ENCODE assay signal across 13 mouse cellular contexts in genomic region chr14:16256209-16256608, GRCm38 (mm10). TPM values are rescaled to one million over a fixed set of nuclear protein-coding genes. Genes with fewer than 3 reads are reported as not detected.
DNase-seq lines count a peak whose midpoint lies in the region; ATAC-seq lines count a peak whose summit lies in the region.
"Had no signal": no experiment of that assay in that cellular context is flagged by ENCODE, and none has a peak within 500 bp of the region (broad histone marks: within the 10 kb centered on the region; RNA-seq: fewer than 3 reads in every experiment).

No protein-coding gene starts in this region.

- 45% methylated on average over 2 of the region's 2 CpGs for WGBS in lung, embryonic 16.5 days

- ATAC-seq in lung, embryonic 16.5 days (ENCODE audit: low read depth) = peak; percentile 34; the same call in 1 of the 2 replicates
- peak; percentile 87 for ATAC-seq in granulocyte monocyte progenitor cell, adult 5-6 weeks (replicated peaks; ENCODE audit: poor library complexity, severe bottlenecking)
- 0 out of 2 replicates have a peak, but pooled peaks have one; percentile 44 for ATAC-seq in neutrophil, adult 5-6 weeks (ENCODE audit: extremely low read depth, insufficient number of reproducible peaks, low FRiP score, poor library complexity, severe bottlenecking)

- no peaks in the 10 kb centered on the region for H3K9me3 ChIP-seq in lung, embryonic 16.5 days (ENCODE audit: control insufficient read depth, low read length)
- H3K9me3 ChIP-seq: hindbrain, embryonic 12.5 days; lung, embryonic 15.5 days; neural tube, embryonic 12.5 days had no signal

- H3K9ac ChIP-seq in lung, embryonic 16.5 days (ENCODE audit: low read length) = no peak overlapping the region
- H3K9ac ChIP-seq: hindbrain, embryonic 12.5 days; lung, embryonic 15.5 days; neural tube, embryonic 12.5 days had no signal

- H3K27me3 ChIP-seq in lung, embryonic 16.5 days (ENCODE audit: control insufficient read depth, insufficient read depth, low read depth, low read length) = no peaks in the 10 kb centered on the region
- H3K27me3 ChIP-seq: hindbrain, embryonic 12.5 days; lung, embryonic 15.5 days; neural tube, embryonic 12.5 days had no signal

- H3K4me3 ChIP-seq in lung, embryonic 16.5 days (ENCODE audit: low read length) = no peak overlapping the region
- H3K4me3 ChIP-seq: erythroblast, embryonic 14.5 days; hindbrain, embryonic 12.5 days; left cerebral cortex, adult 2 months; lung, embryonic 15.5 days; neural tube, embryonic 12.5 days had no signal

- no peaks in the 10 kb centered on the region for H3K4me1 ChIP-seq in lung, embryonic 16.5 days (replicated peaks; ENCODE audit: control insufficient read depth, insufficient read depth, low read length)
- H3K4me1 ChIP-seq: hindbrain, embryonic 12.5 days; lung, embryonic 15.5 days; neural tube, embryonic 12.5 days had no signal

- H3K4me2 ChIP-seq in lung, embryonic 16.5 days (ENCODE audit: low read depth, low read length) = no peak overlapping the region
- H3K4me2 ChIP-seq: hindbrain, embryonic 12.5 days; lung, embryonic 15.5 days; neural tube, embryonic 12.5 days had no signal

- H3K27ac ChIP-seq in lung, embryonic 16.5 days (ENCODE audit: low read length) = no peak overlapping the region
- H3K27ac ChIP-seq: hindbrain, embryonic 12.5 days; left cerebral cortex, adult 2 months; lung, embryonic 15.5 days; neural tube, embryonic 12.5 days had no signal

- intact Hi-C loops in left cerebral cortex, postnatal 4 days (cut with DNase I) = no loop called here

- peak; percentile 49 for DNase-seq in adrenal gland, adult 2 months
- DNase-seq in adrenal gland, postnatal 4 days (ENCODE audit: low spot score in 2 of 2) = no peak
- no peak for DNase-seq in lung, postnatal 4 days
- no peak for DNase-seq in spleen, adult 18-20 months
- DNase-seq in left cerebral cortex, postnatal 4 days = no peak

- H3K36me3 ChIP-seq in lung, embryonic 16.5 days (ENCODE audit: control insufficient read depth, insufficient read depth, low read length) = peaks cover 13% of the 10 kb centered on the region

RNA-seq across cellular contexts. Expression of gene Oxsm, which starts 6.6 kb away (rescaled TPM):
- 10 to 100 TPM; 16.8 to 19.9 TPM for total RNA-seq in adrenal gland, adult 2 months (2021)
- 5.1 and 5.2 TPM in 2 replicates for polyA plus RNA-seq in adrenal gland, adult 2 months (2012; rRNA removed)
- 10 to 100 TPM; 20.5 to 22.2 TPM for total RNA-seq in adrenal gland, postnatal 4 days (2021)
- polyA plus RNA-seq in lung, embryonic 16.5 days (2015; fragmentation: Nextera tagmentation; extraction: Ambion mirVana) = 3.3 and 3.7 TPM in 2 replicates
- 19.2 and 24.4 TPM in 2 replicates for total RNA-seq in granulocyte monocyte progenitor cell, adult 5-6 weeks (2014; fragmentation: Nextera tagmentation)
- 11.2 and 14.4 TPM in 2 replicates for total RNA-seq in granulocyte monocyte progenitor cell, adult 5-6 weeks (2017)
- 9.6 and 10.5 TPM in 2 replicates for total RNA-seq in neutrophil, adult 5-6 weeks (2017)
- 10 to 100 TPM; 10.3 to 11.0 TPM for total RNA-seq in left cerebral cortex, postnatal 4 days (2021)

RNA-seq across cellular contexts. Expression of gene Ngly1, which starts 7.1 kb away (rescaled TPM):
- 10 to 100 TPM; 50.6 to 55.0 TPM for total RNA-seq in adrenal gland, adult 2 months (2021)
- polyA plus RNA-seq in adrenal gland, adult 2 months (2012; rRNA removed) = 67.2 and 68.1 TPM in 2 replicates
- 10 to 100 TPM; 42.6 to 49.3 TPM for total RNA-seq in adrenal gland, postnatal 4 days (2021)
- 36.9 and 38.4 TPM in 2 replicates for polyA plus RNA-seq in lung, embryonic 16.5 days (2015; fragmentation: Nextera tagmentation; extraction: Ambion mirVana)
- total RNA-seq in granulocyte monocyte progenitor cell, adult 5-6 weeks (2014; fragmentation: Nextera tagmentation) = 26.1 and 31.9 TPM in 2 replicates
- total RNA-seq in granulocyte monocyte progenitor cell, adult 5-6 weeks (2017) = 18.0 and 45.4 TPM in 2 replicates
- total RNA-seq in neutrophil, adult 5-6 weeks (2017) = 81.8 TPM in 2 replicates
- total RNA-seq in left cerebral cortex, postnatal 4 days (2021) = 10 to 100 TPM; 27.3 to 32.1 TPM

Comparison
In these comparisons a context has a peak if more than half of its experiments do, and no peak if none do; other contexts are left out.
1. ATAC-seq: peak in every context shown above with its lines; median percentile 87 in granulocyte monocyte progenitor cell, adult 5-6 weeks; 44 in neutrophil, adult 5-6 weeks; 34 in lung, embryonic 16.5 days.